Mouse (Mus musculus) myocyte (in vitro differentiated cells): ENCODE measurements around the gene Ssh1. TPM values are rescaled to one million over a fixed set of nuclear protein-coding genes. Genes with fewer than 3 reads are reported as not detected.

ENCODE experiments used
- H3K27me3 ChIP-seq: one replicate; pipeline ENCODE4 v1.6.1; 2011; ENCODE audit not compliant: control insufficient read depth, insufficient read depth, insufficient read length
- H3K36me3 ChIP-seq: one replicate; pipeline ENCODE4 v1.6.1; 2011; ENCODE audit not compliant: control insufficient read depth, insufficient read depth
- H3K4me2 ChIP-seq: one replicate; pipeline ENCODE4 v1.6.1; 2011; ENCODE audit warnings: low read depth, control low read depth
- H3K4me3 ChIP-seq: one replicate; pipeline ENCODE4 v1.5.1; 2011; ENCODE audit warnings: mild to moderate bottlenecking, control low read depth, moderate library complexity
- H3K79me2 ChIP-seq: one replicate; pipeline ENCODE4 v1.6.1; 2011; ENCODE audit not compliant: control insufficient read depth, insufficient read depth
- H3ac ChIP-seq: one replicate; pipeline ENCODE4 v1.6.1; 2011; ENCODE audit not compliant: control insufficient read depth, insufficient read length
- CEBPB ChIP-seq: IDR thresholded peaks from 2 replicates; pipeline ENCODE4 v1.6.1; 2011; ENCODE audit warnings: mild to moderate bottlenecking, moderate library complexity; ENCODE audit not compliant: poor library complexity, insufficient read depth, severe bottlenecking
- E2F4 ChIP-seq: IDR thresholded peaks from one replicate; pipeline ENCODE4 v1.6.1; 2011; ENCODE audit warnings: mild to moderate bottlenecking, control low read depth, moderate library complexity; ENCODE audit not compliant: insufficient read depth
- MAX ChIP-seq: IDR thresholded peaks from one replicate; pipeline ENCODE4 v1.6.1; 2011; ENCODE audit warnings: low read depth, mild to moderate bottlenecking, control low read depth
- MYOD1 ChIP-seq, 3 experiments: IDR thresholded peaks; one replicate each; pipeline ENCODE4 v1.6.1; 2011; ENCODE audit warnings: control low read depth in 2 of 3, low read depth in 2 of 3, mild to moderate bottlenecking in 2 of 3, moderate library complexity in 1 of 3; ENCODE audit not compliant: insufficient read length in 2 of 3, control insufficient read depth in 1 of 3
- MYOG ChIP-seq, 3 experiments: IDR thresholded peaks; one replicate each; pipeline ENCODE4 v1.6.1; 2011; ENCODE audit warnings: control low read depth in 2 of 3, low read depth in 2 of 3, mild to moderate bottlenecking in 2 of 3; ENCODE audit not compliant: insufficient read length in 2 of 3, control insufficient read depth in 1 of 3, insufficient read depth in 1 of 3
- POLR2A ChIP-seq: IDR thresholded peaks from one replicate; pipeline ENCODE4 v1.6.1; 2011; ENCODE audit warnings: low read depth, mild to moderate bottlenecking, control low read depth, moderate library complexity; ENCODE audit not compliant: insufficient read length
- POLR2AphosphoS2 ChIP-seq: IDR thresholded peaks from one replicate; pipeline ENCODE4 v1.6.1; 2011; ENCODE audit warnings: low read depth, control low read depth; ENCODE audit not compliant: insufficient read length
- REST ChIP-seq: IDR thresholded peaks from one replicate; pipeline ENCODE4 v1.6.1; 2011; ENCODE audit warnings: mild to moderate bottlenecking, control low read depth, moderate library complexity; ENCODE audit not compliant: insufficient read depth, insufficient read length
- SRF ChIP-seq: IDR thresholded peaks from one replicate; pipeline ENCODE4 v1.6.1; 2011; ENCODE audit warnings: low read depth; ENCODE audit not compliant: control insufficient read depth, insufficient read length
- TCF12 ChIP-seq: IDR thresholded peaks from one replicate; pipeline ENCODE4 v1.6.1; 2011; ENCODE audit warnings: mild to moderate bottlenecking, control low read depth; ENCODE audit not compliant: poor library complexity, insufficient read depth, severe bottlenecking
- TCF3 ChIP-seq: IDR thresholded peaks from one replicate; pipeline ENCODE4 v1.6.1; 2011; ENCODE audit warnings: low read depth, control low read depth; ENCODE audit not compliant: insufficient read length
- USF1 ChIP-seq: IDR thresholded peaks from one replicate; pipeline ENCODE4 v1.6.1; 2011; ENCODE audit warnings: low read depth, mild to moderate bottlenecking, control low read depth, moderate library complexity
- polyA plus RNA-seq: library from polyadenylated mRNA; unstranded; fragments of >200 nt; fragmentation: generic; extraction: Trizol; gene quantifications from one replicate; pipeline ENCODE4 v1.2.1, GENCODE M21; 2012; ENCODE audit warnings: missing spikeins

Gene Ssh1
- polyA plus RNA-seq, 1 experiment: 3.4 TPM

- H3K4me3 ChIP-seq: no peak overlapping the region
- no peak overlapping the region for H3ac ChIP-seq
- no peaks in the 10 kb centered on the region for H3K79me2 ChIP-seq
- H3K4me2 ChIP-seq: no peak overlapping the region
- H3K36me3 ChIP-seq: no peaks in the 10 kb centered on the region
- no peaks in the 10 kb centered on the region for H3K27me3 ChIP-seq
- TF ChIP-seq SRF: no peak
- TF ChIP-seq POLR2AphosphoS2: no peak
- no peak for TF ChIP-seq MYOD1 (IDR thresholded peaks at IDR 0.05; ENCODE audit: control insufficient read depth in 1 of 3, insufficient read length in 2 of 3, low read depth in 2 of 3)
- no peak for TF ChIP-seq E2F4
- no peak for TF ChIP-seq TCF3
- TF ChIP-seq TCF12: no peak
- TF ChIP-seq USF1: no peak
- no peak for TF ChIP-seq MYOG (IDR thresholded peaks at IDR 0.05; ENCODE audit: control insufficient read depth in 1 of 3, insufficient read depth in 1 of 3, insufficient read length in 2 of 3, low read depth in 2 of 3)
- no peak for TF ChIP-seq REST
- TF ChIP-seq CEBPB: no peak
- TF ChIP-seq MAX: no peak
- TF ChIP-seq POLR2A: no peak
Measured at GRCm38 (mm10) chr5:114028111-114028510, 34.4 kb upstream of the Ssh1 start.

GRCm38 (mm10) chr5:114027217-114027944 lies 33.7 kb upstream of the Ssh1 start:
- no peak for TF ChIP-seq SRF
- TF ChIP-seq MYOG (IDR thresholded peaks at IDR 0.05; ENCODE audit: control insufficient read depth in 1 of 3, insufficient read depth in 1 of 3, insufficient read length in 2 of 3, low read depth in 2 of 3): no peak
- TF ChIP-seq REST: no peak
- TF ChIP-seq USF1: no peak
- no peak for TF ChIP-seq E2F4
- no peak for TF ChIP-seq CEBPB
- no peak for TF ChIP-seq TCF12
- no peak for TF ChIP-seq POLR2A
- no peak for TF ChIP-seq MAX
- TF ChIP-seq POLR2AphosphoS2: no peak
- TF ChIP-seq MYOD1 (IDR thresholded peaks at IDR 0.05; ENCODE audit: control insufficient read depth in 1 of 3, insufficient read length in 2 of 3, low read depth in 2 of 3): no peak
- no peak for TF ChIP-seq TCF3
- H3ac ChIP-seq: no peak overlapping the region
- H3K4me3 ChIP-seq: no peak overlapping the region
- no peaks in the 10 kb centered on the region for H3K27me3 ChIP-seq
- H3K79me2 ChIP-seq: no peaks in the 10 kb centered on the region
- H3K36me3 ChIP-seq: no peaks in the 10 kb centered on the region
- no peak overlapping the region for H3K4me2 ChIP-seq

- no peak overlapping the region for H3K4me2 ChIP-seq
- H3K4me3 ChIP-seq: no peak overlapping the region
- H3K79me2 ChIP-seq: no peaks in the 10 kb centered on the region
- no peak overlapping the region for H3ac ChIP-seq
- TF ChIP-seq POLR2AphosphoS2 (no peak), MAX (no peak), SRF (no peak), REST (no peak), E2F4 (no peak), TCF3 (no peak), USF1 (no peak), MYOD1 (IDR thresholded peaks at IDR 0.05; ENCODE audit: control insufficient read depth in 1 of 3, insufficient read length in 2 of 3, low read depth in 2 of 3) (no peak), MYOG (IDR thresholded peaks at IDR 0.05; ENCODE audit: control insufficient read depth in 1 of 3, insufficient read depth in 1 of 3, insufficient read length in 2 of 3, low read depth in 2 of 3) (no peak), CEBPB (no peak), POLR2A (no peak), TCF12 (no peak)
- no peaks in the 10 kb centered on the region for H3K36me3 ChIP-seq
- no peaks in the 10 kb centered on the region for H3K27me3 ChIP-seq
Measured at GRCm38 (mm10) chr5:114024885-114025284, 31.2 kb upstream of the Ssh1 start.

GRCm38 (mm10) chr5:114024390-114024789 lies 30.7 kb upstream of the Ssh1 start:
- no peak for TF ChIP-seq TCF3
- no peak for TF ChIP-seq TCF12
- no peak for TF ChIP-seq MYOG (IDR thresholded peaks at IDR 0.05; ENCODE audit: control insufficient read depth in 1 of 3, insufficient read depth in 1 of 3, insufficient read length in 2 of 3, low read depth in 2 of 3)
- no peak for TF ChIP-seq REST
- TF ChIP-seq USF1: no peak
- no peak for TF ChIP-seq E2F4
- TF ChIP-seq SRF: no peak
- TF ChIP-seq POLR2A: no peak
- no peak for TF ChIP-seq MYOD1 (IDR thresholded peaks at IDR 0.05; ENCODE audit: control insufficient read depth in 1 of 3, insufficient read length in 2 of 3, low read depth in 2 of 3)
- TF ChIP-seq CEBPB: no peak
- no peak for TF ChIP-seq MAX
- no peak for TF ChIP-seq POLR2AphosphoS2
- Histone ChIP-seq H3K4me3 (no peak overlapping the region), H3K27me3 (peaks cover 2% of the 10 kb centered on the region), H3K4me2 (no peak overlapping the region), H3ac (no peak overlapping the region), H3K79me2 (no peaks in the 10 kb centered on the region), H3K36me3 (no peaks in the 10 kb centered on the region)
